Mouse (Mus musculus) hindlimb bud, embryonic 11.5 days (tissue): Measurements from ENCODE around the gene Nbeal2.
A peak's percentile ranks its signal among the peaks of the same experiment; 100 is the strongest.

Experiments used
- DNase-seq: peaks from one replicate; pipeline ENCODE4 v3.0.0-alpha.2; 2012; ENCODE audit warnings: low read depth, low spot score; ENCODE audit errors: extremely low spot score

Nbeal2 gene

GRCm38 (mm10) chr9:110651931-110652722, 1.8 kb downstream of the Nbeal2 start:
- no peak for DNase-seq

GRCm38 (mm10) chr9:110649775-110650174, 4.2 kb downstream of the Nbeal2 start:
- DNase-seq, result no peak

GRCm38 (mm10) chr9:110645219-110645618, 8.7 kb downstream of the Nbeal2 start:
- no peak for DNase-seq

- no peak for DNase-seq
These were observed 9.7 kb downstream of the Nbeal2 start for GRCm38 (mm10) chr9:110644295-110644694.

DNA sequence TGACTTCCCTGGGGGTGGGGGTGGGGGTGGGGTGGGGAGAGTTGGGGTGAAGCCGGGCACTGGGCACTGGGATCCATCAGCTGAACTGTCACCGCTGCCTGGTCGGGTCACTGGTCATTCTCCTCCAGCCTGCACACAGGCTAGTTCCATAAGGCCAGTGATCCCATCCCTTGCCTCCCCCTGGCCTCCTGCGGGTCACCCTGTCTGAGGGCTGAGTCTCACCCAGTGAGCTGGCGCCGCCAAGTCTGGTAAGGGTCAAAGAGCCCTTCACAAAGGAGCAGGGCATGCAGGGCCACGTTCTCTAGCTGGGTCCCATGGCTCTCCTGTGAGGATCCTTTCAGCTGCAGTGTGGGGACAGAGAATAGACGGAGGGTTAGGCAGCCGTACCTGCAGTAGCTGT, 10.2 kb downstream of the Nbeal2 start:
- no peak for DNase-seq

- no peak for DNase-seq
These were observed 11.0 kb downstream of the Nbeal2 start for GRCm38 (mm10) chr9:110642812-110643524.

DNA sequence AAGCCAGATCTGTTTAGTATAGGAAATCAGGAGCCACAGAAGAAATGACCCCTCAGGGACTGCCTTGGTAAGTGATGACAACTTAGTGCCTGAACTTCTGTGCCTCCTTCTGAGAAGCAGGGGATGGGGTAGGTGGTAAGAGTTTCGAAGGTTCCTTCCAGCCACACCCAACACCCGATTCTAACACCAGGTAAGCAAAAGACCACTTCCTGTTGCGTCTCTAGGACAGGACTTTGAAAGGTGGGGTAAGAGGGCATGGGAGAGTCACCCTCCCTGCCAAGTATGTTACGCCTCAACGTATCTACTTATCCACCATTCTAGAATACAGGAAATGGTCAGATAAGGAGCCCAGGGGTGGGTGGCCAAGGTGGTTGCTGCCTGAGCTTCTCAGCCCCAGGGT, 13.0 kb downstream of the Nbeal2 start:
- DNase-seq, result no peak

GRCm38 (mm10) chr9:110638611-110639021, 15.3 kb downstream of the Nbeal2 start:
- no peak for DNase-seq

- no peak for DNase-seq
These were observed 18.7 kb downstream of the Nbeal2 start for GRCm38 (mm10) chr9:110635225-110635624.

GRCm38 (mm10) chr9:110633882-110634281, 20.1 kb downstream of the Nbeal2 start:
- DNase-seq, result no peak

GRCm38 (mm10) chr9:110632671-110633070, 21.3 kb downstream of the Nbeal2 start:
- DNase-seq, result no peak

DNA sequence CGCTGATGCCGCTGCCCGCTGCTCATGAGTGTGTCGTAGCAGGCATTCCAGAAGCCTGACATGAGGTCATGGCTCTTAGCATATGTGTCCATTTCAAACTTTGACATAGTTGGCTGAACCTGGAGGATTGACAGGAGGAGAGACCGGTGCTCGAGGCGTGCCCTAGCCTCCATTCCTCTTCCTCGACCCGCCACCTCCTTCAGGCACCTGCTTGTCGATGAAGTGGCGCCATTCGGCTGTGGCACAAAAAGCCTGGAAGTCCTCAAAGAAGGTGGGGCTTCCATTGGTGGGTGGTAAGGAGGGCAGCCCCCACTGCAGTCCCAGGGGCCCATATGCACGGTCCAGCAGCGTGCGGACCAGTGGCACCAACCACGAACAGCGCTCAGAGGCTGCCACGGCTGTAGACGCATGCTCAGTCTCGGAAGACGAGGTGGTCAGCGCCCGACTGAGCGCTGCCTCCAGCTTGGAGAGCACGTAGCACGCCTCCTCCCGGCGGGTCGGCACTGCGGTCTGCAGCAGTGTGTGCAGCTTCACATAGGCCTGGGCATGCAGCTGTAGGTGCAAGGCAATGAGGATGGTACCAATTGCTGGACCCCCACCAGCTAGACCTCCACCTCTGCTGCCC, 22.2 kb downstream of the Nbeal2 start:
- no peak for DNase-seq

GRCm38 (mm10) chr9:110631191-110631590, 22.8 kb downstream of the Nbeal2 start:
- peak; percentile 63 for DNase-seq

GRCm38 (mm10) chr9:110630171-110630570, 23.8 kb downstream of the Nbeal2 start:
- no peak for DNase-seq

- DNase-seq, result no peak
These were observed 28.5 kb downstream of the Nbeal2 start for GRCm38 (mm10) chr9:110625350-110625908.

GRCm38 (mm10) chr9:110624361-110625166, 29.4 kb downstream of the Nbeal2 start, which contains the start of gene Nradd:
Nradd (minus strand) TSS chr9:110624452.
- peak; percentile 89 for DNase-seq

GRCm38 (mm10) chr9:110623416-110624195, 30.4 kb downstream of the Nbeal2 start:
- no peak for DNase-seq

GRCm38 (mm10) chr9:110622621-110623219, 31.2 kb downstream of the Nbeal2 start:
- no peak for DNase-seq

DNA sequence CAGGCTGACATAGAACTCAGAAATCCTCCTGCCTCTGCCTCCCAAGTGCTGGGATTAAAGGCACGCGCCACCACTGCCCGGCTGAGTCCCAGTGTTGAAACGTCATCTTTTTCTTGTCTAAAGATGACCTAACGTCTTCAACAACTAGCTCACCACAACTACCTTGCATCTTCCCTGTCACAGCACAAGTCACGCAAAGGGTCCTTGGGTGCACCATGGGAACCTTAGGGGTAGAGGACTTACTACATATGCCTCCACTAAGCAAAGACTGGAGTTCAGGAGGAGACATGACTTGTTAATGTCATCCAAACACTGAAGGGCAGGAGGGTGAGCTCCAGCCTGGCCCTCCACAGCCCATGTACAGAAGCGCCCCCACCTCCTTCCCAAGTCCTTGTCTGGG, 33.3 kb downstream of the Nbeal2 start:
- no peak for DNase-seq
